Mouse (Mus musculus): Measurements from ENCODE around the gene Ybx1. TPM values are rescaled to one million over a fixed set of nuclear protein-coding genes. Genes with fewer than 3 reads are reported as not detected.

Gene Ybx1
- polyA plus RNA-seq, 1 experiment = 29.9 TPM

DNA sequence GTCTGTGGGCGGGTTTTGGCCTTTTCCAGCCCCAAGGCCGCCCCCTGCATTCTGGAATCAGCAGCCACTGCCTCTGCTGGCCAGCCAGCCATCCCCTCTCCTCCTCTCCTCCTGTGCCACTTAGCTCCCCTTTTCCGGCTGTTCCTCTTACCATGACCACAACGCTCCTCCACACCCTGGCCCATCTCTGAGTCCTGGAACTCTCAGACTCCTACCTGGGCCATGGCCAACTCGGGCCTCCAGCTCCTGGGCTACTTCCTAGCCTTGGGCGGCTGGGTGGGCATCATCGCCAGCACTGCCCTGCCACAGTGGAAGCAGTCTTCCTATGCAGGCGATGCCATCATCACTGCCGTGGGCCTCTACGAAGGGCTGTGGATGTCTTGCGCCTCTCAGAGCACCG is 39.1 kb downstream of the Ybx1 start, which contains the start of gene Cldn19:
Gene Cldn19, plus strand, starts transcription at position 64 of the 400 bp plus-strand sequence.
- H3K36me3 ChIP-seq (ENCODE audit: control insufficient read depth) = no peaks in the 10 kb centered on the region
- no peak within 1 kb of the TSS for H3K4me3 ChIP-seq (replicated peaks)
- TF ChIP-seq GATA1 (IDR thresholded peaks at IDR 0.05; ENCODE audit: low read length) (no peak), TAL1 (IDR thresholded peaks at IDR 0.05; ENCODE audit: low read length) (no peak)
- no peaks in the 10 kb centered on the region for H3K9me3 ChIP-seq (ENCODE audit: control insufficient read depth, low read length)
- no peaks in the 10 kb centered on the region for H3K27me3 ChIP-seq (ENCODE audit: control insufficient read depth)
- H3K4me1 ChIP-seq (ENCODE audit: control insufficient read depth) = no peaks in the 10 kb centered on the region; the same call in 1 of the 2 replicates

DNA sequence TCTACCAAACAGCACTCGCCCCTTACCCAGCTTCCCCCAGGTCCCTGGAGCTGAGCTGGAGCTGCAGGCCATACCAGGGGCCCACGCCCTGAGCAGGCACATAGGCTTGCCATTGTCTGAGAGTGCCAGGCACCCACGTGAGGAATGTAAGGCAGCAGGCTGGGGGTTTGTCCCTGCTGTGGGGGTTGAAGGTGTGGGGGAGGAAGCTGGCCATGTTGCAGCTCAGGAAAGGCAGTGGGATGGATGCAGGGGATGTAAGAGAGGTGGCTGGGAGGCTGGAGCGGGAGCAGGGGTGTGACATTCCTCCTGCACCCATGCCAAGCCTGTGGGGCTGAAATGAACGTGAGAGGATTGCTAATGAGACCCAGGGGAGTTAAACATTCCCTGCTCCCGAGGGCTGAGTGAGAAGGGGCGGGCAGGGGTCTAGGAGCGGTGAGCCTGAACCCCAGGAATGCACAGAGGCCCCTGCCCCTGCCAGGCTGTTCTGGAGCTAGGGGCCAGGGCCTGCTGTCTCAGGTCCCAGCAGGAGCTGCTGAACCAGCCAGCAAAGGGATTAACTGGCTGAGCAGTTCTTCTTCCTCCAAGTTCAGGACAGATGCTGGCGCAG is 40.3 kb downstream of the Ybx1 start:
- no peak overlapping the region for H3K4me3 ChIP-seq (replicated peaks)
- TF ChIP-seq GATA1 (IDR thresholded peaks at IDR 0.05; ENCODE audit: low read length) (no peak), TAL1 (IDR thresholded peaks at IDR 0.05; ENCODE audit: low read length) (no peak)

DNA sequence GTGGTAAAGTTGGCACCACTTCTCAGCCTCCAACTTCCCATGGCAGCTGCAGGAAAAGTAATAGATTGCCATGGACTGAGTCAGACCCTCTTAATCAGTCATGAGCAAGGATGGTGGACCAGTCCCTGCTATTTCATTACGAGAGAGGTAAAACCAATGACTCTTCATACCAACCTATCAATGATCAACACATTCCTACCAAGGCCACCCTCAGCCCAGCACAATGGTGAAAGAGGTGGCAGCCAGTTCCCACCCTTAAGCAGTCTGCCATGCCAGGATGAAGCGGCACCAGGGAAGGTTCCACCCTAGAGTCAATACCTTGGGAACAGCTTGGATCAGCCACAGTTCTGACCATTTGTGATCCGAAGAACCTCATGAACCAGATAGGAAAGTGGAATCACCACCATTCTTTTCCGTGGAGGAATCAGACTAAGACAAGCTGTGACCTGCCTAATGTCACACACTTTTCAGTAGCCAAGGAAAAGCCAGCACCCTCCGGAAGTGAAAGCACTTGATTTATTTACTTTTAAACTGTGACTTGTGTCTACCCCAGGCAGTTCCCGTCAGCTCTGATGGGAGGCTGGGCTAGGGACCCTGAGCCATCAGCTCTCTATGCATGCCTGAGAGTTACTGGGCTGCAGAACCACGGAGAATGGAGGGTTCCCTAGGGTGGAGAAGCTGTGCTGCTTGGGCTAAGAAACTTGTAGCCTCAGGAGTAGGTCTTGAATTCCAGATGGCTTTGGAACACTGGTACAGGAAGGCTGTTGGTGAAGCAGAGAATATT is 42.2 kb downstream of the Ybx1 start:
- no peak overlapping the region for H3K4me3 ChIP-seq (replicated peaks)
- H3K9me3 ChIP-seq (ENCODE audit: control insufficient read depth, low read length) = no peaks in the 10 kb centered on the region
- TF ChIP-seq GATA1 (IDR thresholded peaks at IDR 0.05; ENCODE audit: low read length) = no peak
- no peak for TF ChIP-seq TAL1 (IDR thresholded peaks at IDR 0.05; ENCODE audit: low read length)
- H3K27me3 ChIP-seq (ENCODE audit: control insufficient read depth) = no peaks in the 10 kb centered on the region
- no peaks in the 10 kb centered on the region for H3K4me1 ChIP-seq (ENCODE audit: control insufficient read depth)
- peaks cover 2% of the 10 kb centered on the region; the same call in 1 of the 2 replicates for H3K36me3 ChIP-seq (ENCODE audit: control insufficient read depth)

More for the DNA sequence above, 40.3 kb downstream of the Ybx1 start:
- Histone ChIP-seq H3K27me3 (ENCODE audit: control insufficient read depth) (no peaks in the 10 kb centered on the region), H3K36me3 (ENCODE audit: control insufficient read depth) (no peaks in the 10 kb centered on the region), H3K4me1 (ENCODE audit: control insufficient read depth) (no peaks in the 10 kb centered on the region), H3K9me3 (ENCODE audit: control insufficient read depth, low read length) (no peaks in the 10 kb centered on the region)

DNA sequence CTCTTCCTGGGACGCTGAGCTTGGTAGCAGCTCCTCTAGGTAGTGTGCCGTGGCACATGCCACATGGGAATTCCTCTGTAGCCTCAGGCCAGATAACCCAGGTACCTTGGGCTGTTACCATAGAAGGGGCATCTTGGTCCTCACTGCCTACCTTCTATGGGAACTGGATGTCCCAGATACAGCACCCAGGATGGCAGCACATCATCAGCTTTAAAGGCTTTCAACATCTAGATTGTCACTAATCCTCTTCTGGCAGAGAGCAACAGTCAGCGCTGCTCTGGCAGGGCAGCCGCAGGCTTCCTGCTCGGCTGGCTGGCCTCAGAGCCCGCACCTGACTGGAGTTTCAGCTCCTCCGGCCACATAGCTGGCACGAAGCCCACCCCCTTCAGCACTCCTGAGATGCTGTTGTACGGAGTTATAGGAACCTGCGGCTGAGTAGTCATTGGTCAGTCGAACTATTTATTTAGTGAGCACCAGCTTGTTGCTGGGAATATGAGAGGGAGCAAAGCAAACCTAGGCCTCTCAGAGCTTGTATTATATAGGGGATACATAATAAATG is 45.9 kb downstream of the Ybx1 start:
- TF ChIP-seq GATA1 (IDR thresholded peaks at IDR 0.05; ENCODE audit: low read length) (no peak), TAL1 (IDR thresholded peaks at IDR 0.05; ENCODE audit: low read length) (no peak)
- peaks cover 23% of the 10 kb centered on the region; the same call in 1 of the 2 replicates for H3K36me3 ChIP-seq (ENCODE audit: control insufficient read depth)
- H3K4me3 ChIP-seq (replicated peaks) = no peak overlapping the region
- no peaks in the 10 kb centered on the region for H3K9me3 ChIP-seq (ENCODE audit: control insufficient read depth, low read length)
- no peaks in the 10 kb centered on the region for H3K27me3 ChIP-seq (ENCODE audit: control insufficient read depth)
- no peaks in the 10 kb centered on the region for H3K4me1 ChIP-seq (ENCODE audit: control insufficient read depth)

DNA sequence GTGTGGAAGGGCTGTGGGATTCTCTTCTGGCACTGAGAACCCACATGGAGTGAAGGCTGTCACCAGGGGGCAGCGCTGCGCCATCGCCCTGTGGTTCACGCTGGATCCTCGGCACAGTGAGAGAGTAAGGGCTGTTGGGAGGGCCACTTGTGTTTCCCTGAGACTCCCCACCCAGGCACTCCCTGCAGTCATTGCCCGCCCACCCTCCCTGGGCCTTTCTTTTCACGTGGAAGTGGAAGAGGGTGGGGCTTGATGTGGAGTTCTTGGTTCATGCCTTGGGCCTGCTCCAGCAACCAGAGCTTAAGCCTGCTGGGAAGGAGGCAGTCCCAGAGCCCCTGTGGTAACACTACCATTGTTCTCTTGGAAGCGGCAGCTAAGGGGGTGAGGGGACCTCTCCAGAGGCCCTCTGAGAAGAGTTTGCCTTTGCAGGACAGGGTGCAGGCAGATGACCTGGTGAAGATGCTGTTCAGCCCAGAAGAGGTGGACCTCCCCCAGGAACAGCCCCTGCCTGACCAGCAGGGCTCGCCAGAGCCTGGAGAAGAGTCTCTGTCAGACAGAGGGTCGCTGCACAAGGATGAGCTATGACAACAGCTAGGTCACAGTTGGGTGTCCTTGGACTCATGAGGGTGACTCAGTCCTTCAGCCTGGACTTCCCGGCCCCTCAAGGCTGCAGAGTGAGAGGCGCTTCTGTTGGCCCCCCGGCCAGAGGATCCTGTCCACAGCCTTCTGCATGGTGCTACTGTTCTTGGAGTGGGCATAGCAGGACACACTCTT is 46.8 kb downstream of the Ybx1 start:
- no peak overlapping the region for H3K4me3 ChIP-seq (replicated peaks)
- H3K9me3 ChIP-seq (ENCODE audit: control insufficient read depth, low read length) = no peaks in the 10 kb centered on the region
- no peak for TF ChIP-seq TAL1 (IDR thresholded peaks at IDR 0.05; ENCODE audit: low read length)
- TF ChIP-seq GATA1 (IDR thresholded peaks at IDR 0.05; ENCODE audit: low read length) = no peak
- H3K36me3 ChIP-seq (ENCODE audit: control insufficient read depth) = peaks cover 23% of the 10 kb centered on the region; the same call in 1 of the 2 replicates
- H3K27me3 ChIP-seq (ENCODE audit: control insufficient read depth) = no peaks in the 10 kb centered on the region
- H3K4me1 ChIP-seq (ENCODE audit: control insufficient read depth) = no peaks in the 10 kb centered on the region

DNA sequence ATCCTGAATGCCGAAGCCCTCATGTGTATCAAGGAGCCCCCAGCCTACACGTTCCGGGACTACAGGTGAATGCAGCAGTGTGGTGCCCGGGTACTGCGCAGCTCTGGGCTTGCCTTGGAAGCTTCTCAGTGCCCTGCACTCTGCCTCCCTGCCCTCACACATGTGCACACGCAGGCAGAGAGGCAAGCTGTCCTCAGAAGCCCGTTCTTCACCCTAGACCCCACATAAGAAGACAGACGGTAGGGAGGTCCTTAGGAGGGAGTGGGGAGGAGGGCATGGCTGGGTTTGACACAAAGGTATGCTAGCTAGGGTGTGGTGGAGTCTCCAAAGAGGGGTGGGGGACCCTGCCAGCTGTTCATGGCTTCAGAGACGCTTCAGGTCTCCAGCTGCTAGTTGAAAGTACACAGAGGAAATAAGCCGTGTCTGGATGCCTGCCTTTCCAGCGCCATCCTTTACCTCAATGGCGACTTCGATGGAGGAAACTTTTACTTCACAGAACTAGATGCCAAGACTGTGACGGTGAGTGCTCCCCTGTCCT is 47.6 kb downstream of the Ybx1 start:
- TF ChIP-seq GATA1 (IDR thresholded peaks at IDR 0.05; ENCODE audit: low read length) = no peak
- TF ChIP-seq TAL1 (IDR thresholded peaks at IDR 0.05; ENCODE audit: low read length) = no peak
- H3K4me1 ChIP-seq (ENCODE audit: control insufficient read depth) = peaks cover 4% of the 10 kb centered on the region; the same call in 1 of the 2 replicates
- H3K9me3 ChIP-seq (ENCODE audit: control insufficient read depth, low read length) = no peaks in the 10 kb centered on the region
- H3K27me3 ChIP-seq (ENCODE audit: control insufficient read depth) = no peaks in the 10 kb centered on the region
- H3K36me3 ChIP-seq (ENCODE audit: control insufficient read depth) = peaks cover 29% of the 10 kb centered on the region; the same call in 1 of the 2 replicates
- H3K4me3 ChIP-seq (replicated peaks) = no peak overlapping the region

DNA sequence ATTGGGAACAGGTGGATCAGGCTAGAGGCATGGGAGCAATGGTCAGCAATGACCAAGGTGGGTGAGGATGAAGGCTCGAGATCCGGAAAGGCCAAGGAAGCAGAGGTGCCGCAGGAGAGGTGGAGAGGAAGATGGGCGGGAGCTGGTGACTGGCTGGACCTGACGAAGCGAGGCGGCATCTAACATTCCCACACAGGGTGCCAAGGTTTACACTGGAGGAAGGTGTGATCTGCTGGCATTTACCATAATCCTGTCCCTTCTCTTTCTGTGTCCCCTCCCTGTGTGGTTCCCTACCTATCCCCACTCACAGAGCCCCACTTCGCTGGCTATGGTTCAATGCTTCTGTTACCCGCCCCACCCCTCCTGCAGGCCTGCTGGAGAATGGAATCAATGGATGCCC is 48.4 kb downstream of the Ybx1 start:
- Histone ChIP-seq H3K27me3 (ENCODE audit: control insufficient read depth) (no peaks in the 10 kb centered on the region), H3K36me3 (ENCODE audit: control insufficient read depth) (peaks cover 36% of the 10 kb centered on the region), H3K4me3 (replicated peaks) (no peak overlapping the region), H3K9me3 (ENCODE audit: control insufficient read depth, low read length) (no peaks in the 10 kb centered on the region), H3K4me1 (ENCODE audit: control insufficient read depth) (peaks cover 6% of the 10 kb centered on the region; the same call in 1 of the 2 replicates)
- TF ChIP-seq GATA1 (IDR thresholded peaks at IDR 0.05; ENCODE audit: low read length) (no peak), TAL1 (IDR thresholded peaks at IDR 0.05; ENCODE audit: low read length) (no peak)

DNA sequence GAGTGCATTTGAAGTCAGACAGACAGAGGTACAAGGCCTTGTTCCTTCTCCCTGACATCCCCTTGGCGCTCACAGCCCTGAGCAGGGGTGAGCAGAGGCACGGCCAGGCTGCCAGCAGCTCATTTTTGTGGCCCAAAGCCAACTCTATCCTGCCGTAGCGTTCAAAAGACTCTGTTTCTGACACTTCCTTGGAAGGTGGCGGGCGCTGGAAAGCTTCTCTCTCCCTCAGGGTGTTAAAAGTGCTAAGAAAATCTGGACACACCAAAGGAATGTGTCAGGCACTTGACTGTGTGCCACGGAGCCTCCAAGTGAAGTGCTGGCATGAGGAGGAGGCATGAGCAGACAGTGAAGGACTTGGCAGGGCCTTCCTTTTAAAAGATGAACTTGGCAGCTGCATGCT is 48.8 kb downstream of the Ybx1 start:
- TF ChIP-seq GATA1 (IDR thresholded peaks at IDR 0.05; ENCODE audit: low read length) (no peak), TAL1 (IDR thresholded peaks at IDR 0.05; ENCODE audit: low read length) (no peak)
- peaks cover 36% of the 10 kb centered on the region for H3K36me3 ChIP-seq (ENCODE audit: control insufficient read depth)

More for the DNA sequence above, 48.8 kb downstream of the Ybx1 start:
- peaks cover 6% of the 10 kb centered on the region; the same call in 1 of the 2 replicates for H3K4me1 ChIP-seq (ENCODE audit: control insufficient read depth)
- H3K9me3 ChIP-seq (ENCODE audit: control insufficient read depth, low read length) = no peaks in the 10 kb centered on the region
- H3K4me3 ChIP-seq (replicated peaks) = no peak overlapping the region
- H3K27me3 ChIP-seq (ENCODE audit: control insufficient read depth) = no peaks in the 10 kb centered on the region
